Mouse (Mus musculus) adrenal gland (tissue): ENCODE data around the gene Cfap65.

Source experiments
- microRNA-seq, 2 experiments: library from miRNA; unstranded; fragments of <30 nt; microRNA quantifications; one replicate each; pipeline ENCODE4; 2019

Cfap65 gene

Small RNA genes lying within 50 kb of the gene (microRNA-seq; reads per million reads assigned to microRNA genes)
- 56,670 to 79,993 reads per million in 2 experiments for gene Mir375
